Mouse (Mus musculus) kidney, postnatal 25 days (tissue): ENCODE measurements around the gene Atp2c2.
A peak's percentile ranks its signal among the peaks of the same experiment; 100 is the strongest.

Experiments
- DNase-seq, 2 experiments: peaks; one replicate each; pipeline ENCODE4 v3.0.0; 2021; ENCODE audit warnings: mixed read lengths in 2 of 2

Gene Atp2c2

DNA sequence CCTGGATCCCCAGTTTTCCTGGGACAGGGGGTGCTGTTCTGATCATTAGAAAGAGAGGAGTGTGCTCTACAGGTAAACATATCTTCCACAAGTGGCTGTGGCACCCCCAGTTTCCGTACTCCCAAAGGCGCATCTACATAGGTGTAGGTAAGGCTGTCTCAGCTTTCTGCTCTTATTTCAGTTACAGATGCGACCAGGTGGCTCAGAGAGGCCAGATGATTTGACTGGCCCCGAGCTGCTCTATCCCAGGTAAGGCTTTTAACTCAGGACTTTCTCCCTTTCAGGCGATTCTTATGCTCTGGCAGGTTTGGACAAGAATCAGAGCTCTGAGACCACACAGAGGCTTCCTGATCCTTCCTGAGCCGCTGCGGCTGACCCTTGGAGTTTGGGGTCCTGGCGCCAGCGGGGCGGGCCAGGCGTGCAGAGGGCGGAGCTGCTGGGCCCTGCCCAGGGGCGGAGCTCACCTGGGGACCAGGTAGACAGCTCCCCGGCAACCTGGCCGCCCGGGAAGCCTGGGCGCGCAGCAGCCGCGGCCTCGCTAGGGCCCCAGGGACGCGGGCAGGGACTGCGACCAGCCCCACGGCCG is at the start of gene Atp2c2:
Gene Atp2c2 (plus strand): TSS at position 461 of the 586 bp plus-strand sequence.
- peak; percentile 52 to 70 for DNase-seq

DNA sequence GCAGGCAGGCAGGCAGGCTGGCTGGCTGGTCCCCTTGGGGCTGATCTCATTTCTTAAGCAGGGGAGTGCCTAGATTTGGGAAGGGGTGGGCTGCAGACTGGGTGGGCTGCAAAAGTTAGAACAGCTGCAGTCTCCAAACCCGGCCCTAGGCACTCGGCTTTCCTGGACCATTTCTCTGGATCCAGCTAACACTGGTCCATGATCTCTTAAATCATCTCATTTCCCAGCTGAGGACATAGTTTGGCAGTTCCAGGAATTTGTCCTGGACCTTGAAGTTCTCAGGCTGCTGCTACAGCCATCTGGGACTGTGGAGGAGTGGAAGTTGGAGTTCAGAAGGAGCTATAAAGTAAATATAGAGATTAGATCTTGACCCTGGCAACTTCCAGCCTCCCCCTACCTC is 48.5 kb upstream of the Atp2c2 start:
- DNase-seq: no peak

DNA sequence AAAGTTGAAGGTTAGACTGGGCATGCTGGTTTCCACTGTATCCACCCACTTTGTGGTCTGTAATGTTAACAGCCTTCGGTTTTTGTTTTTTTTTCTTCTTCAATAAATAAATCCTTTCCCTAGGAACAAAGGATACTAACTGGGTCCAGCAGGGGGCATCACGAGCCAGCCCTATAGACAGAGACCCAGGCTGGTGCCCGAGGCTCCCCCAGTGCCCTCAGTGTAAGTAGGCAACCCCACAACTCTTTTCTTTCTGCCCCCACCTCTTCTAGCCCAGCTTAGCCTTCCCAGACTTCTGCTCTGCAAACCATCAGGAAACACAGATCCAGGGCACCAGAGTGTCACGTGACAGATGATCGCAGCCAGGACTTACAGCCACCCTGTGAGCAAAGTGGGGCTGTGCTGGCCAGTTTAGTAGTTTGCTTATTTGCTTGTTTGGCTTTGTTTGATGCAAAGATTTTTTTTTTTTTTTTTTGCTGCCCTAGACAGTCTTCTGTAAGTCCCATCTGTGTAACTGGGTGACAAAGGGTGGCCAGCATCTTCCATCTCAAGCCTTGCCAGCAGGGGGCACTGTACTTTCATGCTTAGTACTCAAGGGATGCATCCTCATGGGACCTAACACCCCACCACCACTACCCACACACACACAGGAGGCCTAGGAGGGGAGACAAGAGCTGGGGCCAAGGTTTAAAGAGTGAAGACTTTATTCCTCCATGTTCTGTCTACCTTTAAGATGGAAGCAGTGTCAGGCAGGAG is 42.9 kb upstream of the Atp2c2 start:
- DNase-seq: peak in 1 of 2 experiments; percentile 73

DNA sequence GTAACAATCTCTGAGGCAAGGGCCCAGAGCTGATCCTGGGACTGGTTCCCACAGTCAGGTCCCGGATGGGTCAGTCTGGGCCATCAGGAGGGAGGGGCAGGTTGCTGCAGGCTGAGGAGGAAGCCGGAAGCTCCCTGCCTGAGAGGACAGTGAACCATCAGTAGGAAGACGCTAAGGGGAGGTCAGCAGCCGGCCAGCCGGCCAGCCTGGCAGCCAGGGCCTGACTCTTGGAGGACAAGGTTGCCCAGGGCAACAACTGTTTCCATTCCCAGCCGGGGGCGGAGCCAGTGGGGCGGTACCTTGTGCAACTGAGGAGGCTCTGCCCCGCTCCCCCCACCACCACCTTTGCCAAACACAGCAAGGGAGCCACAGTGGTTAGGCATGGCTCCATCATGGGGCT is 38.7 kb upstream of the Atp2c2 start:
- DNase-seq: peak; percentile 75 to 90

DNA sequence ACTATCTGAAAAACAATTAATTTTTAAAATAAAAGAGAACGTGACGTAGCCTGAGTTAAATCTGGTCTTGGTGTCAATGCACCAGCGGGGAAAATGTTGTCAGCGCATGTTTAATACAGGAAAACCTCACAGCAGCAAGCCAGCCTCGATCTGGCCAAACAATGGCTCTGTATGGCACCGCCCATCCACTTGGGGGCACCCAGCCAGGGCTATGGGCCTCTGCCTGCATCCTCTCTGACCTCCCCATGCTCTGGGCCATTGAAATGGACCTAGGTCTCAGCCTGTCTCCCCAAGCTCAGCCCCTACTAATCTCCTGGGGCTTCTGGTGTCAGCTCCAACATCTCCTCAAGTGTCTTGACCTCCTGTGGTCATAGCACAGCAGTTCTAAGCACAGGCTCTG is 37.9 kb upstream of the Atp2c2 start:
- DNase-seq: peak; percentile 53 to 61

DNA sequence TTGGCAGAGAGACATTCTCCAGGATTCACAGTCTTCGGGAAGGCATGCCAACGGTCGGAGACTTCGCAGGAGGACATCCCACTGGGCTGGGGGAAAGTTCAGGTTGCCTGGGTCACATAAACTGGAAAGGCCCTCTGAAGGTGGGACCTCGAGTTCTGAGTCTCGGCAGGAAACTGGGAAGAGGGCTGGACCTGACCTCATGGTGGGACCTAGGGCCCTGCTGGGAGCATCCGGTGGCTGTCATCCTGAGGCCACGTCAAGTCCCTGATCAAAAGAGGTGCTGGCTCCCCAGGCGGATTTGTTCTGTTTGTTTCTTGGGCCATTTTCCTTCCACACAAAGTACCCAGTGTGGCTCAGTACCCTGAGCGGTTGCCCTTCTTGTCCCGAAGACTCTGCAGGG is 36.4 kb upstream of the Atp2c2 start:
- DNase-seq: no peak

DNA sequence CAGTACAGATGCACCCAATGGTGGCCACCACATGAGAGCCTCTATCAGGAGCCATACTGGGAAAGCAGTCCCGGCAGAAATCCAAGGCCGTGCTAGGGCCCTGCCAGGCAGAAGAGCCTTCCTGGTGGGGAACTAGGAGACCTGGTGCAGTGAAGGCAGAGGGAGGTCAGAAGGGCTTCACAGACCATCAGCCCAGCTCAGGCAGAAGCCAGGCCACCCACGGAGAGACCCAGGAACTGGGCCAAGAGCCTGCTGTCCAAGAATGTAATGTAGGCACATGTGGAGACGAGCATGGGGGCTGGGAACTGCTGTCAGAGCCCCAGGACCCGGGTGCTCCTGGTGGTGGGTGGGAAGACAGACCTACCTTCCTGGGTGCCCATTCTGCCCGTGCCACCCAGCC is 34.5 kb upstream of the Atp2c2 start:
- peak; percentile 50 to 69 for DNase-seq

DNA sequence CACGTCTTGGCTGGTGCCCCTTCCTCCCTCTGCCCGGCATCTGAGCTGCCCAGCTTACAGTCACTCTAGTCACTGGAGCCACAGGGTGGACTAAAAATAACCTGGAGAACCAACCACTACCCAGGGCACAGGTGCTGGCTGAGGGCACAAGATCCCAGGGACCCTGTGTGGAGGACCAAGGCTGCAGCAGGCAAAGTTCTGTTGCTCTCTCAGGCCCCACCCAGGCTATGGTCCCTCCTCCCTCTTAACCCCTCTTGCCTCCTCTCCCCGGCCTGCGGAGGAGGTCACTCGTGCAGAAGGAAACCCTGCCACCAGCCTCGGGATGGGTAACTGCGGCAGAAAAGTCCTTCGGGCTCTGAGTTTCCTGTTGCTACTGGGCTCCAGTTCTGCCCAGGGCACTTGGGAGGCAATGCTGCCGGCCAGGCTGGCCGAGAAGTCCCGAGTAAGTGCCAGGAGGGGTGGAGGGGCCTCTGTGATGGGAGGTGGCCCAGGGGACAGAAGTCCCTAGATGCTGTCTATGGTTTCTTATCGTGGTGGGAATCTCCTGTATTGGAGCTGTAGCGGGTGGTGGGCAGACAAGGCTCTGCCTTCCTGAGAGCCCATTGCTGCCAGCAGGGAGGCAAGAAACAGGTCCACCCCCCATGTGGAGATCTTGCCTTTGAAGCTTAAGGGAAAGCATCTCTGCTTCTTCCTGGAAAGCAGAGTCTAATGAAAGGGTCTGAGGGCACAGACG is 33.4 kb upstream of the Atp2c2 start, which contains the start of gene Wfdc1:
Gene Wfdc1 (plus strand): TSS at position 147 of the 733 bp plus-strand sequence.
- peak; percentile 21 to 56 for DNase-seq

DNA sequence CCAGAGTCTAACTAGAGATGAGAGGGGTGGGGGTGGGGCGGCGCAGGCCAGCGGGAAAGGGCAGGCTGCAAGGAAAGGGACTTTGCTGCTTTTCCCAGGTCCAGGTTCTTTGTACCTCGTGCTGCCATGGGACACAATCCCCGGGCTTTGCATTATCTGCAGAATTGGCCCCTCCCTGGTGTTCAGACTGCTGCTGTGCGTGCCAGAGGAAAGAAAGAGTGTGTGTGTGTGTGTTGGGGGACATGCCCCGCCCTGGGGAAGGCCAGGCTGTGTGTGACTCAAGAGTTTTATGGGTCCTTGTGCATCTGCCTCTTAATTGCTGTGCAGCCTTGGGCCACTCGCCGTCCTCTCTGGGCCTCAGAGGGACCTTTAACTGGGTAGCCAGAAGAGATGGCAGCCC is 31.4 kb upstream of the Atp2c2 start:
- DNase-seq: no peak

DNA sequence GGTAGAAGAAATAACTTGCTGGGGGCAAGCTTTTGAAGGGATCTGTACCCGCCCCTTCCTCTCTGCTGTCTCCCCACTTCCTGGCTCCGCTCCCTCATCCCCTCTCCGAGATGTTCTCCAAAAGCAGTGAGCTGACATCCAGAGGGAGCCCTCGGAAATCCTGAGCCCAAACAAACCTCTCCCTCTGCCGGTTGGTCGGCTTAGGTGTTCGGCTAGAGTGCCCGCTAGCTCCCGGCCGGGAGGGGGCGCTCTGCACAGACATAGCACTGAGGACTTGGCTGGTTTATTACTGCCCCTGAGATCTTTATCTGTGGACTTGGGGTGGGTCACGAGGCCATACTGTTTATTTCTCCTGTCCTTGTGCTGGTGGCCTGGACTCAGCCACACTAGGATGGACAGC is 30.5 kb upstream of the Atp2c2 start:
- peak in 1 of 2 experiments; percentile 26 for DNase-seq

DNA sequence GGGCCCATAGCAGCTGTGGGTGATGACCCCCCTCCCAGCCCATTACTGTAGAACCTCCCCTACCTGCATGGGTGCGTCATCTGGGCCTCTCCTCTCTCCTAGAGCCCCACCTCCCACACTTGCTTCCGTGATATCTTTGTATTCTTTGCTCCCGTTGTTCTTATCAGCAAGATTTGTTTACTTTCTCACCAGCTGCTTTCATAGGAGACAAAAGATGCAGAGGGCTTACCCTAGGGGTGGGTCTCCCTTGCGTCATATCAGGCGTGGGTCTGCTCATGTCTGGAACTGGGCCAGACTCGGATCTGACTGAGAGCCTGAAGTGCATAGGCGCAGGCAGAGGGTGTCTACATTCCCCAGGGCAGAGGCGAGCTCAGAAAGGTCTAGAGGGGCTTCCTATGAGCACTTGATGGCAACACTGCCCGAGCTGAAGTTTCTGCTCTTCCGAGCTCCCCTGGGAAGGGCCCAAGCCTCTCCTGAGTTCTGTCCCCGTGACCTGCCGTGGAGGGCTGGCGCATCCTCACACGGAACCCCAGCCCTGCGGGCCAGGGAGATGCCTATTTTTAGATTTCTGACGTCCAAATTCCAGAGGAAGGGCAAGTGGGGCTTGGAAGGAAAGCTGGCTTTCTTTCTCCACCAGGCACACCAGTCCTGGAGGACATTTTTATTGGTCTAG is 29.3 kb upstream of the Atp2c2 start:
- DNase-seq: peak; percentile 35 to 79

DNA sequence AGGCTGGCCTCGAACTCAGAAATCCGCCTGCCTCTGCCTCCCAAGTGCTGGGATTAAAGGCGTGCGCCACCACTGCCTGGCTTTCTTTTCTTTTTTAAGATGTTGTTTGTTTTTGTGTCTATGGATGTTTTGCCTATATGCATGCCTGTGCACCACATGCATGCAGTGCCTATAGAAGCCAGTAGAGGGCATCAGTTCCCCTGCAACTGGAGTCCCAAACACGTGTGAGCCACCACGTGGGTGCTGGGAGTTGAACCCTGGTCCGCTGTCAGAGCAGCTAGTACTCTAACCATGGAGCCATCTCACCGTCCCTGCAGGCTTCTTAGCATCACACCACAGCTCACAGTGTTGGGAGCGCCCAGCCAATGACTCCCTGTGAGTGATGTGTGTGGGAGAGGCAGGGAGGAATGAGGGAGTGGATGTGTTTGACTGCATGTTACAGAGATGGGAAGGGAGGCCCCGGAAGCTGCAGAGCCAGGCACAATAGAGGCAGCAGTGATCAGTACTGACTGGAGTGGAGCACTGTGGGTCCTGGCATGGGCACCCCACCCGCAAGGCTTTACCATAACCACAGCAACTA is 25.7 kb upstream of the Atp2c2 start:
- no peak for DNase-seq

DNA sequence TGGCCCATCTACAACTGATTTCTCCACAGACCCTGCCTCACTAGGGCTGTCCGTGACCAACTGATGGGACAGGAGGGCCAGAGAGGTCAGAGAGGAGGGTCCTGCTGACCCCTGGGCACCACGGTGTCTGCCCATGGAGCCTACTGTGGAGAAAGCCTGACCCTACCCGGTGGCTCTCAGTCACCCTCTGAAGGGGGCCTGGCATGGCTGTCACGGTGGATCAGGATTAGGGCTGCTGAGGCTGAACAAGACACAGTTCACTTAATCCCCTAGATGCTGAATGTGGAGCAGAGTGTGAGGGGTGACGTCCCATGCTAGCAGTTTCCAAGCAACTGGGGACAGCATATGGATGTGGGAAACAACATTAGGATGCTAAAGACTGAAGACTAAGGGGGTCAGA is 24.4 kb upstream of the Atp2c2 start:
- DNase-seq: no peak

DNA sequence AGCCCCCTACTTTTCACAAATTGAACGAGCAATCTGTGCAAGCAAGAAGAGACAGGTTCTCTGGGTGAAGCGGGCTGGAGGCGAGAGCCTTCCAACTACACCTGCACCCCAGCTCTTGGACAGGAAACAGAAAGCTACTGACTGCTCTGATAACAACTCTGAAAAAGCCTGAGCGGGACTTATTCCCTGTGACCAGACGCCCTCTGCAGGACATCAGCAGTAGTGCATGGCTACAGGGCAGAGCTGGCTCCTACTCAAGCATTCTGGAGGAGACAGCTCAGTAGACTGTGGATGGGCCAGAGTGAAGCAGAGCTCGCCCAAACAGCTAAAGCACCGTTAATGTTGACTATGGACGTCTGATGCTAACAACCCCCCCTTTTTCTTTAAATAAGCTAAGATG is 23.4 kb upstream of the Atp2c2 start:
- peak; percentile 92 to 97 for DNase-seq

DNA sequence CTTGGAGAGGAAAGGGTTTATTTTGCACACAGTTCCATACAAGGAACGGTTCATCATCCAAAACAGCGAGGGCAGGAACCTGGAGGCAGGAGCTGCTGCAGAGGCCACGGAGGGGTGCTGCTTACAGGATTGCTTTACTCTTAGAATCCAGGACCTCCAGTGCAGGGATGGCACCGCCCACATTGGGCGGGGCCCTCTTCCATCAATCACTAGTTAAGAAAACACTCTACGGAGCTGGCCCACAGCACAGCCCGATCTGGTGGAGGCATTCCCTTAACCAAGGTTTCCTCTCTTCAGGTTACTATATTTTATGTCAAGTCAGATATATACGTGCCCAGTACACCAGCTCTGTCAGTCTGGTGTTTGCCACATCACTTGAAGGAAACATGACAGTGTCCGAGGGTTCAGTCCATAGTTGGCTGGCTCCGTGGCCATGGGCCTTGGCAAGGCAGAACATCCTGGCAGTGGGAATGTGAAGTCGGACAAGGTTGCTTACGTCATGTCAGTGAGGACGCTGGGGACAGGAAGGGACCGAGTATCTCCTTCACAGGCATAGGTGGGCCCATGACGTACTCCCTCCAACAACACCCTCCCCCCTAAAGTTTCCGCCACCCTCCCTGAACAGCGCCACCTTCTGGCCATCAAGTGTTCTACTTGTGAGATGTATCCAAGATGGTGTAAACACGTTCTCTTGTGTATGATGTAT is 21.5 kb upstream of the Atp2c2 start:
- peak; percentile 34 to 57 for DNase-seq

DNA sequence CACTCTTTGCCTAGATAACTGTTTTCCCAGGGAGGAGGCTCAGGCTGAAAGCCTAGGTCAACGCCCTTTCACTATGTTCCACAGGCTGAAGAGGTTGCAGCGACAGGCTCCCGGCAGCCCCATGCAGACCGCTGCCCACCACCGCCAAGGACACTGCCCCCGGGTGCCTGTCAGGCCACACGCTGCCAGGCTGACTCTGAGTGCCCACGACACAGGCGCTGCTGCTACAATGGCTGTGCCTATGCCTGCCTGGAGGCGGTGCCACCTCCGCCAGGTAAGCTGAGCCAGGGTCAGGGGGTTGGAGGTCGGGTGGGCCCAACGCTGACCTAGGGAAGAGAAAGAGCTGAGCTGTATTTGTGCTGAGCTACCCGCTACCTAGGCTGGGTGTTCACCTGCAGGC is 20.6 kb upstream of the Atp2c2 start:
- no peak for DNase-seq

DNA sequence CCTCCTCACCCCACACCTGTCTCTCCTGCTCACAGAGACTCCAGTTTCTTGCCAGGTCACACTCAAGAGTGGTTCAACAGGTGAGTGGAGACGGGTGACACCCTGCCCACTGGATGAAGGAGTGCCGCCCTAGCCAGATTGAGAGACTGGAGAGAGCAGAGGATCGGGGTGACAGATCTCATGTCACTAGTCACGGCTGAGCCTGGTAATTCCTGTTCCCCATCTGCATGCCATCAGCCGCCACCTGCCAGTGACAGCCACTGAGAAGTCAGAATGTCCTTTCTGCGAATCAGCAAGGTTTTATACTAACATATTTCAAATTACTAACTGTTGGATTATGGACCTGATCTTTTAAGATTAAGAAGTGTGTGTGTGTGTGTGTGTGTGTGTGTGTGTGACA is 9.2 kb upstream of the Atp2c2 start:
- no peak for DNase-seq

DNA sequence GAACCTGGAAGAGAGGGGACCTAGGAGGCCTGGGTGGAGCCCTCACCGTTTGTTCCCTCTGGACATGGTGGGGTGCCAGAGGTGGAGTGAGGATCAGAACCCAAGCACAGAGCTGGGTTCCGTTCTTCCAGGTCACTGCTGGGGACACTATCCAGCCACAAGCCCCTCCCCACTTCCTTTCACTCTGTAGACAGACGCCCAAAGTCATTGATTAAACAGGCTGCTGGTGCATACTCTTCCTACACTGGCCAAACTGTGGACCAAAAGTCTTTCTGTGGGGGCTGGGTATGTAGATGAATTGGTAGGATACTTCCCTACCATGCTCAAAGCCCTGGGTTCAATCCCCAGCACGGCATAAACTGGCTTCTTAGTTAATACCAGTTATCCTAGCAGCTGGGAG is 7.8 kb upstream of the Atp2c2 start:
- DNase-seq: no peak

DNA sequence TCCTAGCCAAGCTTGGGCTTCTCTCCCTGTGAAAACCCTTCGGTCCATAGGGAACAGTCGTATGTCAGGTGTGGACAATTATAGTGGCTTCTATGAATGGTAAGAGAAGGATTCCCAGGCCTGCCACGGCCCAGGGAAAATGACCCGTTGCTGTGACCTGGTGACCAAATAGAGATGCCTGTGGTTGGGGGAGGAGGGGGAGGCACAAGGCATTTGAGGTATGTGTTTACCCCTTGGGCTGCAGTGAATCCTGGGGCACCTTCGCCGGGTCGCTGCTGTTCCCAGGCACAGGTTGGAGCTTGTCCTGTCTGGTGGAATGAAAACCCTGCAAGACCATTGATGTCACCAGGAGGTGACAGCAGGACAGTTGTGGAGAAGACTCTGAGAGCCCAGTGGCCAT is 5.1 kb upstream of the Atp2c2 start:
- DNase-seq: no peak

DNA sequence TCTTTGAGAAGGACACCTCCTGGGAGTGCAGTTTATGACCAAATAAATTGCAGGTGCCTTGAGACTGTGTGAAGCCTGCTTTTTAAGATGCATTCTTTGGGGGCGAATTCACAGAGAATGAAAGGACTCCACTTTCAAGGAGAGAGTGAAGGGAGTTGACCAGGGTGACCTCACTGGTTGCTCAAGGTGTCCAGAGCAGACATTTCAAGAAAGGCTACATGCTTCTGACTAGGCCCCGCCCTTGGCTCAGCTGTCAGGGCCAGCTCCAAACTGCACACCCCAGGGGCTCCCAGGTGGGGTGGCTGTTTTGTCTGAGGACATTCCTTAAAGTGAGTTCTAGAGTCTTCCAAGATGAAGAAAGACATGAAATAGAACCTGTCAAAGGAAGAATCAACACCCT is 2.6 kb upstream of the Atp2c2 start:
- DNase-seq: no peak

DNA sequence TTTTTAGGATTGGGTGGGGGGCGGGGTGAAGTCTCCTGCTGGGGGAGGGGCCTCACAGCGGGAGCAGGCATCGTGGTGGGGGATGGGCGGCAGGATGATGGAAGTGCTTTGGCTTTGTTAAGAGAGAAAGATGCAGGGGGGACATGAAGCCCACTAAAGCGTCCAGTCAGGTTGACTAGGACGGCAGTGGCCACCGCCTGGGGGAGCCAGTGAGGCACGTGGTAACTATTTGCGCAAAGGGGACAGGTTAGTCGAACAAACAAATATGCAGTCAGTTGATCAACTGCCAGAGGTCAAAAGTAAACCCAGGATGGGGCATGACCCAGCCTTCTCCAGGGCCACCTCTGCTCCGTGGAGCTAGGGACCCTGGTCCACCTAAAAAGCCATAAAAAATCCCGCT is 849 bp upstream of the Atp2c2 start:
- peak; percentile 81 to 82 for DNase-seq

DNA sequence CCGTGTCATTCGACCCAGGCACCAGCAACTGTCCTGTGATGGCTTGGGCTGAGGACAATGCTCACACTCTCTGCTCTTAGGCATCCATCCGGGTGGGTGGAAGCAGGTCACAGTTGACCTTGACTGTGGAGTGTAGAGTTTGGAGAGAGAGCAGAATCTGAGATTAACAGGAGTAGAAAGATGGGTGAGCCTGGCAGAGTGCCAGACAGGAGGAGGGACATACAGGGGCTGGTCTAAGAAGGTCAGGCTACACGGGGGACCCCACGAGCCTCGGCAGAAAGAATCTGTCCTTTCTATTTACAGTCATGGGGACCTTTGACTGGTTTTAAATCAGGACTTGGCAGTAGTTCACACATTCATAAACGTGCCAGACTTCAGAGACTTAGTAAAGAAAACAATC is 3.2 kb downstream of the Atp2c2 start:
- DNase-seq: peak in 1 of 2 experiments; percentile 24
